Mouse (Mus musculus): ENCODE data around the gene Vasn.

- TF ChIP-seq ZNF384 (IDR thresholded peaks at IDR 0.05; ENCODE audit: low read depth, low read length) (no peak), HCFC1 (IDR thresholded peaks at IDR 0.05; ENCODE audit: borderline replicate concordance, insufficient read depth, low read length) (no peak), MAFK (IDR thresholded peaks at IDR 0.05; ENCODE audit: insufficient read depth, low read depth, low read length) (no peak), ZC3H11A (IDR thresholded peaks at IDR 0.05; ENCODE audit: borderline replicate concordance, low read depth, low read length) (no peak), CHD2 (IDR thresholded peaks at IDR 0.05; ENCODE audit: low read depth, low read length) (no peak)
Measured at GRCm38 (mm10) chr16:4597296-4597695, 42.4 kb upstream of the Vasn start.

Measured in ES-E14 (cell line).